Mouse (Mus musculus): ENCODE measurements at regions not wholly inside any gene's neighbourhood (a gene's known extent, or its start where the extent isn't known, plus 50 kb on each side); places are given as distances from the start of the nearest gene placed in this dataset.

DNA sequence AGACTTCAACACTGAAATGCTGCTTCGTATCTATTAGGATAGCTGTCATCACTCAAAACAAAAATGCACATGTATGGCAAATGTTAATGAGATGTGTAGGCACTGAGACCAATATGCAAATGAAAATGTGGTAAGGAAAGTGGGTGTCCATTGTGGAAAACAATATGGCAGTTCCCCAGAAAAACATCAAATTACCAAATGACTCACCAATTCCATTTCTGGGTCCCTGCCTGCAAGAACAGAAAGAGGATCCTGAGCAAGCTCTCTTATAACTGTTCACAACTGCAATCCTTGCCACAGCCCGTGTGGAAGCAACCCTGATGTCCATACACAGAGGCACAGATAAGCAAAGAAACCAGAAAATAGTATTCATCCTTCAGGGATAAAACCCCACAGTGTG, 442.0 kb downstream of the Defb40 start:
- Histone ChIP-seq H3K36me3 (ENCODE audit: control insufficient read depth, insufficient read depth, low read length) (no peaks in the 10 kb centered on the region), H3K27ac (ENCODE audit: low read depth, low read length) (no peak overlapping the region), H3K4me2 (no peak overlapping the region), H3K9ac (ENCODE audit: low read depth, low read length) (no peak overlapping the region), H3K27me3 (ENCODE audit: control insufficient read depth, insufficient read depth, low read length) (no peaks in the 10 kb centered on the region), H3K4me3 (ENCODE audit: low read depth, low read length) (no peak overlapping the region), H3K4me1 (ENCODE audit: control insufficient read depth, insufficient read depth, low read length) (no peaks in the 10 kb centered on the region), H3K9me3 (replicated peaks; ENCODE audit: control insufficient read depth, low read length) (no peaks in the 10 kb centered on the region)
- ATAC-seq (replicated peaks; ENCODE audit: insufficient number of reproducible peaks, low FRiP score, low TSS enrichment) = no peak
- 75% methylated on average over 2 of the region's 2 CpGs for WGBS (ENCODE audit: insufficient replicate concordance)

DNA sequence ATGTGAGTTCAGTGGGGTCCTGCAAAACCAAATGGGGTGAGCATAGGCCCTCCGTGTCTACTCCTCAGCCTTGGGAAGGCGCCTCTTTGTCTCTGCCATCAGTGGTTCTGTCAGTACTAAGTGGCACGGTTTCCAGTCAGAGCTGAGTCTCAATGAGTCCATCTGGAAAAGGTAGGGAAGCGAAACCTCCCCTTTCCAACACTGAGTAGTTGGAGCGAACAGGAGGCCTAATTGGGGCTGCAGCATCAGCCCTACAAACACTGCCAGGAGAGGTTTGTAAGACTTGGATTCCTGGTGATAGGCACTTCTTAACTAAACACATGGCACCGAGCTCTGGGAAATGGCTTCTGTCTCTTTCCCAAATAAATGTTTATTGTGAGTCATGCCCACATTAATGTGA, 449.9 kb downstream of the Defb40 start:
- Histone ChIP-seq H3K27ac (ENCODE audit: low read depth, low read length) (no peak overlapping the region), H3K9me3 (replicated peaks; ENCODE audit: control insufficient read depth, low read length) (no peaks in the 10 kb centered on the region), H3K36me3 (ENCODE audit: control insufficient read depth, insufficient read depth, low read length) (no peaks in the 10 kb centered on the region), H3K27me3 (ENCODE audit: control insufficient read depth, insufficient read depth, low read length) (no peaks in the 10 kb centered on the region), H3K9ac (ENCODE audit: low read depth, low read length) (no peak overlapping the region), H3K4me3 (ENCODE audit: low read depth, low read length) (no peak overlapping the region), H3K4me1 (ENCODE audit: control insufficient read depth, insufficient read depth, low read length) (no peaks in the 10 kb centered on the region), H3K4me2 (no peak overlapping the region)
- ATAC-seq (replicated peaks; ENCODE audit: insufficient number of reproducible peaks, low FRiP score, low TSS enrichment) = no peak
- 77% methylated on average over 6 of the region's 6 CpGs for WGBS (ENCODE audit: insufficient replicate concordance)

DNA sequence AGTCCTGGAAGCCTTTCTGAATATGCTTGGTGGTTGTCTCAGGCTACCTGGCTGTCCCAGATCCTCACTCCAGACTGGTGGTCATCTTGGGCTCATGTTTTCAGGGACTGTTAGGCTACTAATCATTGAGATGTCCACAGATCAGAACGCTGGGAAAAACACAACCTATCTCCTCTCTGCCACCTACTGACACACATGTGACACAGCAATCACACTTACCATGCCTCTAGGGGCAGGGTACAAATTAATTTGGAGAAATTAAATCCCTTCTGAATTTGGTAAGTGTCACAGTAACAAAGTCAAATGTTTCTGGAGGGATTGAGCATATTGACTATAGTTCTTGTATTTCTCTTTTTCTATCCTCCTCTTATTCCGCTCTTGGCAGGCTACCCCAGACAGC, 465.6 kb downstream of the Defb40 start:
- 60% methylated on average over 2 of the region's 2 CpGs for WGBS (ENCODE audit: insufficient replicate concordance)
- Histone ChIP-seq H3K4me1 (ENCODE audit: control insufficient read depth, insufficient read depth, low read length) (no peaks in the 10 kb centered on the region), H3K9ac (ENCODE audit: low read depth, low read length) (no peak overlapping the region), H3K36me3 (ENCODE audit: control insufficient read depth, insufficient read depth, low read length) (no peaks in the 10 kb centered on the region), H3K4me3 (ENCODE audit: low read depth, low read length) (no peak overlapping the region), H3K27me3 (ENCODE audit: control insufficient read depth, insufficient read depth, low read length) (no peaks in the 10 kb centered on the region), H3K4me2 (no peak overlapping the region), H3K9me3 (replicated peaks; ENCODE audit: control insufficient read depth, low read length) (no peaks in the 10 kb centered on the region), H3K27ac (ENCODE audit: low read depth, low read length) (no peak overlapping the region)
- no peak for ATAC-seq (replicated peaks; ENCODE audit: insufficient number of reproducible peaks, low FRiP score, low TSS enrichment)

DNA sequence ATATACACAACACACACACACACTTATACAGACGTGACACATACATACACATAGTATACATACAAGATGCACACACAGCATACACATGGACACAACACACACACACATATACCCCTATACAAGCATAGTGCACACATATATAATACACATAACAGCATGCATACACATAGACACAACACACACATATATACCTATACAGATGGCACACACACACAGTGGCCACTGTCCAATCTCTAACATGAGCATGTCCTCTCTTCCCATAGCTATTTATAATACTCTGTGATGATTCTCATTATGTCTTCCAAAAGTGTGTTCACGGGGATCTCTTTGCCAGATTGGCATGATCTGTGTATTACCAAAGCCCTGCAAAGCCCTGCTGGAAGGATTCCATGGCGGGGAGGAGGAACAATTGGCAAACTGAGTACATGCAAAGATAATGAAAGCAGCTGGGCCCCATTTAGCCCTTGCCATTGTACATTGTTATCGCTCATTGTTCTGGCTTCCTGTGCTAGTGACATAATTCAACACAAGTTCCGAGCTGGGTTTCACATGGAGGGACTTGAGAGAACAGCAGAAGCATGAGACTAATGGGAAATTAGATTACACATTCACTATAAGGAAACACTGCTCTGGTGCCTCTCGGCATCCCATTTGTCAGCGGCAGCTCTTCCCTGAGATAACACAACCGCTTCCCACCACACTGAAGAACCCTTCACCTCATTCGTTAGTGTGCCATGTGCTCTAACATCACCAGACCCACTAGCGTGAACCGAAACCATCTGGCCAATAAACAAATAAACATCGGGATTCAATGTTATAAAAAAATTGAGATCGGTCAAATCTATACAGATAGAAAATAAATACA, 471.7 kb downstream of the Defb40 start:
- 70% methylated on average over 13 of the region's 13 CpGs for WGBS (ENCODE audit: insufficient replicate concordance)
- ATAC-seq (replicated peaks; ENCODE audit: insufficient number of reproducible peaks, low FRiP score, low TSS enrichment) = no peak
- Histone ChIP-seq H3K9ac (ENCODE audit: low read depth, low read length) (no peak overlapping the region), H3K4me3 (ENCODE audit: low read depth, low read length) (no peak overlapping the region), H3K9me3 (replicated peaks; ENCODE audit: control insufficient read depth, low read length) (no peaks in the 10 kb centered on the region), H3K27me3 (ENCODE audit: control insufficient read depth, insufficient read depth, low read length) (no peaks in the 10 kb centered on the region), H3K4me1 (ENCODE audit: control insufficient read depth, insufficient read depth, low read length) (no peaks in the 10 kb centered on the region), H3K4me2 (no peak overlapping the region), H3K36me3 (ENCODE audit: control insufficient read depth, insufficient read depth, low read length) (no peaks in the 10 kb centered on the region), H3K27ac (ENCODE audit: low read depth, low read length) (no peak overlapping the region)

DNA sequence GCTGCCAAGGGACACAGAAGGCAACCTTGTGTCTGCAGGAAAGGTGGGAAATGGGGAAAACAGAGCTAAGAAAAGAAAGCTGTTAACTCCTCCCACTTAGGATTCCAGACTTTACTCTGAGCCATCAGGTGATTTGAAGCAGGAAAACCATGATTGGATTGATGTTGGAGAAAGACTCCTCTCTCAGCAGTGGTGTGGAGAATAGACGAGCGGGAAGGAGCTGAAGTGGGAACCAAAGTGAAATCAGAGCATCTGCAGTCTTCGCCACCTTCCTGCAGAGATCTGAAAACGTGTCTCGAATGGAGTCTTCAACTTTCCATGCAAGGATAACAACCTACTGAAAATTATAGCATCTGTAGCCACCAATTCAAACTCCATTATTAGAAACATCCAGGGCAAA, 487.4 kb downstream of the Defb40 start:
- no peak overlapping the region for H3K27ac ChIP-seq (ENCODE audit: low read depth, low read length)

DNA sequence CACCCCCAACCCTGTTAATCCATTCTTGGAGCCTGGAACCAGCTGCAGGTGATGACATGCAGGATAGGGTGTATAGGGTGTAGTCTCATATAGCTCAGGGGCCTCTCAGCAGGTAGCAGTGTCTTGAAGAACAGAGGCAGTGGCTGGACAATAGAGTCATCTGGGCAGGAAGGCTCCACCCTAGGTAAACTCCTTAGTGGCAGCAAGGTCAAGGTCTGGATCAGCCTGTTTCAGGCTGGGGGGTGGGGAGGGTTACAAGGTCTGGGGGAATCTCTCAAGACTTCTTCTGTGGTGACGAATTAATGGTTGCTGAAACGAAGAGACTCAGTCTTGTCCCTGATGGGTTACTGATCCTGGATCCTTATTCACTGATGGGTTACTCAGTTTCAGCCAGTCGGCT, 498.0 kb downstream of the Defb40 start:
- Histone ChIP-seq H3K9me3 (replicated peaks; ENCODE audit: control insufficient read depth, low read length) (no peaks in the 10 kb centered on the region), H3K27me3 (ENCODE audit: control insufficient read depth, insufficient read depth, low read length) (no peaks in the 10 kb centered on the region), H3K4me2 (no peak overlapping the region), H3K9ac (ENCODE audit: low read depth, low read length) (no peak overlapping the region), H3K27ac (ENCODE audit: low read depth, low read length) (no peak overlapping the region), H3K4me1 (ENCODE audit: control insufficient read depth, insufficient read depth, low read length) (no peaks in the 10 kb centered on the region), H3K4me3 (ENCODE audit: low read depth, low read length) (no peak overlapping the region), H3K36me3 (ENCODE audit: control insufficient read depth, insufficient read depth, low read length) (no peaks in the 10 kb centered on the region)
- WGBS (ENCODE audit: insufficient replicate concordance) = 75% methylated on average over 3 of the region's 3 CpGs
- ATAC-seq (replicated peaks; ENCODE audit: insufficient number of reproducible peaks, low FRiP score, low TSS enrichment) = no peak

More for the DNA sequence above, 487.4 kb downstream of the Defb40 start:
- H3K4me2 ChIP-seq = no peak overlapping the region
- 83% methylated on average over 5 of the region's 5 CpGs for WGBS (ENCODE audit: insufficient replicate concordance)
- H3K9ac ChIP-seq (ENCODE audit: low read depth, low read length) = no peak overlapping the region
- no peak overlapping the region for H3K4me3 ChIP-seq (ENCODE audit: low read depth, low read length)
- H3K36me3 ChIP-seq (ENCODE audit: control insufficient read depth, insufficient read depth, low read length) = no peaks in the 10 kb centered on the region
- H3K27me3 ChIP-seq (ENCODE audit: control insufficient read depth, insufficient read depth, low read length) = no peaks in the 10 kb centered on the region
- no peak for ATAC-seq (replicated peaks; ENCODE audit: insufficient number of reproducible peaks, low FRiP score, low TSS enrichment)
- H3K9me3 ChIP-seq (replicated peaks; ENCODE audit: control insufficient read depth, low read length) = no peaks in the 10 kb centered on the region
- no peaks in the 10 kb centered on the region for H3K4me1 ChIP-seq (ENCODE audit: control insufficient read depth, insufficient read depth, low read length)

DNA sequence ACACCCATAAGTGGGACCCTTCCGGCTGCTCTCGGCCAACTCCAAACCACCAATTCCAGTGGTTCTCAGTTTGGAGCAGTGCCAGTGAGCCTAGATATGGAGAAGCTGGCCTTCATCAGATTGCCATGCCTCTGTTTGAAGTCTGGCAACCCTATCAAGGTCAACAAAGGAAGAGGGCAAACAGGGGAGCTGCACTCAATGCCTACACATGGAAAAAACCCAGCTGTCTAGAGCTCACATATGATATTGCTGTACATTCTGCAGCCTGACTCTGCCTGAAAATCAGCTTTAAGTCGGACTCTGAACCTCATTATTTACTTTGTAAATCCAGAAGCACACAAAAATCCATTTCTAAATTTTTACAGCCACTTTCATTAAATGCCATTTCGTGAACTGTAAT, 499.9 kb downstream of the Defb40 start:
- Histone ChIP-seq H3K36me3 (ENCODE audit: control insufficient read depth, insufficient read depth, low read length) (no peaks in the 10 kb centered on the region), H3K27ac (ENCODE audit: low read depth, low read length) (no peak overlapping the region), H3K4me3 (ENCODE audit: low read depth, low read length) (no peak overlapping the region), H3K27me3 (ENCODE audit: control insufficient read depth, insufficient read depth, low read length) (no peaks in the 10 kb centered on the region), H3K4me2 (no peak overlapping the region), H3K9ac (ENCODE audit: low read depth, low read length) (no peak overlapping the region), H3K4me1 (ENCODE audit: control insufficient read depth, insufficient read depth, low read length) (no peaks in the 10 kb centered on the region), H3K9me3 (replicated peaks; ENCODE audit: control insufficient read depth, low read length) (no peaks in the 10 kb centered on the region)
- no peak for ATAC-seq (replicated peaks; ENCODE audit: insufficient number of reproducible peaks, low FRiP score, low TSS enrichment)
- 73% methylated on average over 4 of the region's 4 CpGs for WGBS (ENCODE audit: insufficient replicate concordance)

DNA sequence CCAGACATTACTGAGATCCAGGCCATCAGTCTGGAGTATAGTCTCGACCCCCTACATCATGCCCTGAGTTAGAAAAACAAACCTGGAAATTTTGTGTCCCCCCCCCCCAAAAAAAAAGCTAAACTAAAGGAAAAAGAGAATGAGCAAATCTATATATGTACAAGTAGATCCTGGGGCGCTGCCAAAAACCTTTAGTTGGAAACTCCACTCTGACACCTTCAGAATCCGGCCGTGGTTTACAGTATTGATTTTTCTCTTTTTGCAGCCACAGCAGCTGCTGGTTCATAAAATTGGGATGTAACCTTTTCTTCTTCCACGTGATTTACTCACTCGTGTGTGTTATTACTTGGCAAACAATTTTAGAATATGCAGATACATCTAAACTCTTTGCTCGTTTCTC, 510.5 kb downstream of the Defb40 start:
- Histone ChIP-seq H3K4me1 (ENCODE audit: control insufficient read depth, insufficient read depth, low read length) (no peaks in the 10 kb centered on the region), H3K36me3 (ENCODE audit: control insufficient read depth, insufficient read depth, low read length) (no peaks in the 10 kb centered on the region), H3K9me3 (replicated peaks; ENCODE audit: control insufficient read depth, low read length) (no peaks in the 10 kb centered on the region), H3K27me3 (ENCODE audit: control insufficient read depth, insufficient read depth, low read length) (no peaks in the 10 kb centered on the region), H3K4me3 (ENCODE audit: low read depth, low read length) (no peak overlapping the region), H3K9ac (ENCODE audit: low read depth, low read length) (no peak overlapping the region), H3K27ac (ENCODE audit: low read depth, low read length) (no peak overlapping the region), H3K4me2 (no peak overlapping the region)
- WGBS (ENCODE audit: insufficient replicate concordance) = 78% methylated on average over 7 of the region's 7 CpGs
- no peak for ATAC-seq (replicated peaks; ENCODE audit: insufficient number of reproducible peaks, low FRiP score, low TSS enrichment)

DNA sequence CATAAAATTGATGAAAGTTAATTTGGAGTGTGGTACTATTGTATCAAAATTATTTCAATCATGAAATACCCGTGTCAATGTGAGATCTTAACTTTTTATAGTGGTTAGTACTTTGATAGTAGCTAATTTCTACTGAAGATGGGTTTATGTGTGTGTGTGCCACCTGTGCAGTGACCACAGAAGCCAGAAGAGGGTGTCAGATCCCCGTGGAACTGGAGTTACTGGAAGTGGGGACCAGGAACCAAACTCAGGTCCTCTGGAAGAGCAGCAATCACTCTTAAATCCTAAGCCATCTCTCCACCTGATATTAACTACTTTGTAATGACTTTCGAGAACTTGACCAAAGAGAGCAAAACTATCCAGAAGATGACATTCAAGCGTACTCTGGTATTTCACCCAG, 517.4 kb downstream of the Defb40 start:
- no peak overlapping the region for H3K4me2 ChIP-seq
- 66% methylated on average over 4 of the region's 4 CpGs for WGBS (ENCODE audit: insufficient replicate concordance)
- no peaks in the 10 kb centered on the region for H3K4me1 ChIP-seq (ENCODE audit: control insufficient read depth, insufficient read depth, low read length)
- no peaks in the 10 kb centered on the region for H3K9me3 ChIP-seq (replicated peaks; ENCODE audit: control insufficient read depth, low read length)
- H3K36me3 ChIP-seq (ENCODE audit: control insufficient read depth, insufficient read depth, low read length) = no peaks in the 10 kb centered on the region
- H3K9ac ChIP-seq (ENCODE audit: low read depth, low read length) = no peak overlapping the region
- ATAC-seq (replicated peaks; ENCODE audit: insufficient number of reproducible peaks, low FRiP score, low TSS enrichment) = no peak
- no peak overlapping the region for H3K27ac ChIP-seq (ENCODE audit: low read depth, low read length)
- H3K4me3 ChIP-seq (ENCODE audit: low read depth, low read length) = no peak overlapping the region
- H3K27me3 ChIP-seq (ENCODE audit: control insufficient read depth, insufficient read depth, low read length) = no peaks in the 10 kb centered on the region
